Mouse (Mus musculus) heart, postnatal 4 days (tissue): ENCODE results near the gene Ccsap. TPM values are rescaled to one million over a fixed set of nuclear protein-coding genes. Genes with fewer than 3 reads are reported as not detected.

Experiments
- DNase-seq: peaks from one replicate; pipeline ENCODE4 v3.0.0; 2021
- total RNA-seq, 2 experiments: library from RNA; stranded (reverse); gene quantifications; 2 replicates each; pipeline ENCODE4 v1.2.3; 2021

The Ccsap gene
- total RNA-seq = 1 to 10 TPM; 4.6 to 5.4 TPM

GRCm38 (mm10) chr8:123859648-123860259 lies at the start of gene Ccsap:
TSS of gene Ccsap (minus strand) at chr8:123860209.
- DNase-seq = peak; percentile 54

- no peak for DNase-seq
Measured at GRCm38 (mm10) chr8:123907604-123908003, 47.6 kb upstream of the Ccsap start.

GRCm38 (mm10) chr8:123902653-123903052 lies 42.6 kb upstream of the Ccsap start:
- no peak for DNase-seq

GRCm38 (mm10) chr8:123899366-123899765 lies 39.4 kb upstream of the Ccsap start:
- DNase-seq = no peak

GRCm38 (mm10) chr8:123898576-123898975 lies 38.6 kb upstream of the Ccsap start:
- DNase-seq = no peak

- DNase-seq = no peak
Measured at GRCm38 (mm10) chr8:123896774-123897173, 36.8 kb upstream of the Ccsap start.

- no peak for DNase-seq
Measured at GRCm38 (mm10) chr8:123896366-123896761, 36.4 kb upstream of the Ccsap start.

GRCm38 (mm10) chr8:123895680-123896365 lies 35.8 kb upstream of the Ccsap start:
- no peak for DNase-seq

GRCm38 (mm10) chr8:123895230-123895629 lies 35.2 kb upstream of the Ccsap start:
- no peak for DNase-seq

GRCm38 (mm10) chr8:123894502-123895097 lies 34.6 kb upstream of the Ccsap start, which contains the start of gene Acta1:
TSS of gene Acta1 (minus strand) at chr8:123894751.
- peak; percentile 56 for DNase-seq

- DNase-seq = no peak
Measured at GRCm38 (mm10) chr8:123893413-123893812, 33.4 kb upstream of the Ccsap start.

GRCm38 (mm10) chr8:123892586-123893155 lies 32.7 kb upstream of the Ccsap start:
- DNase-seq = no peak

GRCm38 (mm10) chr8:123891883-123892585 lies 32.0 kb upstream of the Ccsap start:
- no peak for DNase-seq

GRCm38 (mm10) chr8:123891271-123891670 lies 31.3 kb upstream of the Ccsap start:
- peak; percentile 69 for DNase-seq

- DNase-seq = no peak
Measured at GRCm38 (mm10) chr8:123889797-123890196, 29.8 kb upstream of the Ccsap start.

GRCm38 (mm10) chr8:123887956-123888355 lies 27.9 kb upstream of the Ccsap start:
- DNase-seq = no peak

GRCm38 (mm10) chr8:123887163-123887562 lies 27.2 kb upstream of the Ccsap start:
- no peak for DNase-seq

- DNase-seq = peak; percentile 25
Measured at GRCm38 (mm10) chr8:123884721-123885565, 24.9 kb upstream of the Ccsap start.

- no peak for DNase-seq
Measured at GRCm38 (mm10) chr8:123883094-123883493, 23.1 kb upstream of the Ccsap start.

- no peak for DNase-seq
Measured at GRCm38 (mm10) chr8:123882412-123882811, 22.4 kb upstream of the Ccsap start.

GRCm38 (mm10) chr8:123880821-123881350 lies 20.9 kb upstream of the Ccsap start:
- no peak for DNase-seq
